Mouse (Mus musculus): ENCODE measurements around the gene Ulk1.

- TF ChIP-seq GATA1 (IDR thresholded peaks at IDR 0.05; ENCODE audit: low read length) (no peak), TAL1 (IDR thresholded peaks at IDR 0.05; ENCODE audit: low read length) (no peak)
Measured at GRCm38 (mm10) chr5:110788684-110789083, 21.2 kb downstream of the Ulk1 start.
